Mouse (Mus musculus): ENCODE data around the gene Zswim9. TPM values are rescaled to one million over a fixed set of nuclear protein-coding genes. Genes with fewer than 3 reads are reported as not detected.

The Zswim9 gene
- 8.3 TPM for polyA plus RNA-seq (2014; fragmentation: Illumina TruSeq; extraction: RNeasy Lipid Tissue Mini Kit (QIAGEN cat#74804); ENCODE audit: low read depth, low replicate concordance)

GRCm38 (mm10) chr7:13278308-13278891 lies at the start of gene Zswim9:
TSS of gene Zswim9 (minus strand) at chr7:13278721.

GRCm38 (mm10) chr7:13324316-13324715 lies 45.8 kb upstream of the Zswim9 start, which contains the start of gene Pla2g4c:
TSS of gene Pla2g4c (plus strand) at chr7:13324655.

GRCm38 (mm10) chr7:13277081-13277480 lies 1.4 kb downstream of the Zswim9 start, which contains the start of gene Lig1:
TSS of gene Lig1 (plus strand) at chr7:13277283.

GRCm38 (mm10) chr7:13212720-13213119 lies 65.8 kb downstream of the Zswim9 start, which contains the start of gene Vmn1r89:
TSS of gene Vmn1r89 (plus strand) at chr7:13213020.

Other genes with a start within 250 kb of the Zswim9 start
- gene Chmp2a, start 243.9 kb downstream of the Zswim9 start, polyA plus RNA-seq (2014; fragmentation: Illumina TruSeq; extraction: RNeasy Lipid Tissue Mini Kit (QIAGEN cat#74804); ENCODE audit: low read depth, low replicate concordance) = 95.3 TPM
- 41.1 TPM for gene Ube2m, start 240.4 kb downstream of the Zswim9 start, polyA plus RNA-seq (2014; fragmentation: Illumina TruSeq; extraction: RNeasy Lipid Tissue Mini Kit (QIAGEN cat#74804); ENCODE audit: low read depth, low replicate concordance)
- 0.79 TPM for gene Mzf1, start 224.0 kb downstream of the Zswim9 start, polyA plus RNA-seq (2014; fragmentation: Illumina TruSeq; extraction: RNeasy Lipid Tissue Mini Kit (QIAGEN cat#74804); ENCODE audit: low read depth, low replicate concordance)
- gene Vmn1r85, start 183.5 kb downstream of the Zswim9 start, polyA plus RNA-seq (2014; fragmentation: Illumina TruSeq; extraction: RNeasy Lipid Tissue Mini Kit (QIAGEN cat#74804); ENCODE audit: low read depth, low replicate concordance) = not detected
- not detected for gene Vmn1r86, start 158.8 kb downstream of the Zswim9 start, polyA plus RNA-seq (2014; fragmentation: Illumina TruSeq; extraction: RNeasy Lipid Tissue Mini Kit (QIAGEN cat#74804); ENCODE audit: low read depth, low replicate concordance)
- gene Vmn1r87, start 138.6 kb downstream of the Zswim9 start, polyA plus RNA-seq (2014; fragmentation: Illumina TruSeq; extraction: RNeasy Lipid Tissue Mini Kit (QIAGEN cat#74804); ENCODE audit: low read depth, low replicate concordance) = not detected
- gene Vmn1r88, start 119.2 kb downstream of the Zswim9 start, polyA plus RNA-seq (2014; fragmentation: Illumina TruSeq; extraction: RNeasy Lipid Tissue Mini Kit (QIAGEN cat#74804); ENCODE audit: low read depth, low replicate concordance) = not detected
- not detected for gene Vmn1r89, start 65.7 kb downstream of the Zswim9 start, polyA plus RNA-seq (2014; fragmentation: Illumina TruSeq; extraction: RNeasy Lipid Tissue Mini Kit (QIAGEN cat#74804); ENCODE audit: low read depth, low replicate concordance)
- gene Lig1, start 1.4 kb downstream of the Zswim9 start, polyA plus RNA-seq (2014; fragmentation: Illumina TruSeq; extraction: RNeasy Lipid Tissue Mini Kit (QIAGEN cat#74804); ENCODE audit: low read depth, low replicate concordance) = 10.1 TPM
- gene Pla2g4c, start 45.9 kb upstream of the Zswim9 start, polyA plus RNA-seq (2014; fragmentation: Illumina TruSeq; extraction: RNeasy Lipid Tissue Mini Kit (QIAGEN cat#74804); ENCODE audit: low read depth, low replicate concordance) = 3.4 TPM
- not detected for gene Cabp5, start 119.4 kb upstream of the Zswim9 start, polyA plus RNA-seq (2014; fragmentation: Illumina TruSeq; extraction: RNeasy Lipid Tissue Mini Kit (QIAGEN cat#74804); ENCODE audit: low read depth, low replicate concordance)
- not detected for gene Bsph1, start 172.1 kb upstream of the Zswim9 start, polyA plus RNA-seq (2014; fragmentation: Illumina TruSeq; extraction: RNeasy Lipid Tissue Mini Kit (QIAGEN cat#74804); ENCODE audit: low read depth, low replicate concordance)